Mouse (Mus musculus) neural tube, embryonic 15.5 days (tissue): ENCODE measurements around the gene Snx20. TPM values are rescaled to one million over a fixed set of nuclear protein-coding genes. Genes with fewer than 3 reads are reported as not detected.

ENCODE experiments used
- ATAC-seq: fragments of 200-750 bp; cut with Nextera tagmentation; 2 replicates; pipeline ENCODE4 v1.8.0; 2017; ENCODE audit warnings: mild to moderate bottlenecking, moderate TSS enrichment, moderate library complexity; ENCODE audit not compliant: low FRiP score
- H3K27ac ChIP-seq: fragments of 300-500 bp; sonication (generic); replicated peaks from 2 replicates; pipeline ENCODE4 v1.5.1; 2015; ENCODE audit warnings: mild to moderate bottlenecking, inconsistent platforms
- H3K27me3 ChIP-seq: fragments of 300-500 bp; sonication (generic); replicated peaks from 2 replicates; pipeline ENCODE4 v1.6.1; 2015; ENCODE audit warnings: inconsistent platforms
- H3K36me3 ChIP-seq: fragments of 300-500 bp; sonication (generic); 2 replicates; pipeline ENCODE4 v1.6.1; 2015; ENCODE audit warnings: inconsistent platforms
- H3K4me1 ChIP-seq: fragments of 300-500 bp; sonication (generic); 2 replicates; pipeline ENCODE4 v1.6.1; 2015; ENCODE audit warnings: inconsistent platforms
- H3K4me2 ChIP-seq: fragments of 300-500 bp; sonication (generic); 2 replicates; pipeline ENCODE4 v1.6.1; 2015; ENCODE audit warnings: inconsistent platforms, mild to moderate bottlenecking, moderate library complexity
- H3K4me3 ChIP-seq: fragments of 300-500 bp; sonication (generic); replicated peaks from 2 replicates; pipeline ENCODE4 v1.5.1; 2015; ENCODE audit warnings: mild to moderate bottlenecking, inconsistent platforms
- H3K9ac ChIP-seq: fragments of 300-500 bp; sonication (generic); replicated peaks from 2 replicates; pipeline ENCODE4 v1.6.1; 2015; ENCODE audit warnings: mild to moderate bottlenecking, inconsistent platforms
- H3K9me3 ChIP-seq: fragments of 300-500 bp; sonication (generic); replicated peaks from 2 replicates; pipeline ENCODE4 v1.6.1; 2016; ENCODE audit warnings: inconsistent platforms
- WGBS: fragments of 180-500 bp; shearing (Covaris S2); methylation state at CpG from one replicate; pipeline ENCODE4 v1.1.7; 2015; ENCODE audit warnings: mixed read lengths; 5-methylcytosine and 5-hydroxymethylcytosine counted together
- polyA plus RNA-seq: library from polyadenylated mRNA; unstranded; fragments of >200 nt; fragmentation: Nextera tagmentation; extraction: Ambion mirVana; gene quantifications from 2 replicates; pipeline ENCODE4 v1.2.1, GENCODE M21; 2015

The Snx20 gene
- polyA plus RNA-seq, 1 experiment from 2014 or later = 1.2 TPM

GRCm38 (mm10) chr8:88637092-88638000 is 1.4 kb upstream of the Snx20 start:
- no peak for ATAC-seq

GRCm38 (mm10) chr8:88633343-88633765 is 2.6 kb downstream of the Snx20 start:
- 87% methylated on average over 7 of the region's 7 CpGs for WGBS
- Histone ChIP-seq H3K4me3 (no peak overlapping the region), H3K4me1 (peaks cover 5% of the 10 kb centered on the region), H3K27ac (no peak overlapping the region), H3K27me3 (0 out of 2 replicates have a peak, but pooled peaks cover 3% of the 10 kb centered on the region), H3K9me3 (no peaks in the 10 kb centered on the region), H3K9ac (no peak overlapping the region), H3K4me2 (no peak overlapping the region), H3K36me3 (no peaks in the 10 kb centered on the region)
- ATAC-seq = no peak

More at GRCm38 (mm10) chr8:88637092-88638000, 1.4 kb upstream of the Snx20 start:
- 72% methylated on average over 9 of the region's 9 CpGs for WGBS
- no peaks in the 10 kb centered on the region for H3K36me3 ChIP-seq
- 0 out of 2 replicates have a peak, but pooled peaks cover 3% of the 10 kb centered on the region for H3K27me3 ChIP-seq
- no peak overlapping the region for H3K9ac ChIP-seq
- no peak overlapping the region for H3K27ac ChIP-seq
- no peaks in the 10 kb centered on the region; the same call in 1 of the 2 replicates for H3K9me3 ChIP-seq
- no peak overlapping the region for H3K4me2 ChIP-seq
- no peaks in the 10 kb centered on the region for H3K4me1 ChIP-seq
- no peak overlapping the region for H3K4me3 ChIP-seq

GRCm38 (mm10) chr8:88631081-88631480 is 4.8 kb downstream of the Snx20 start:
- Histone ChIP-seq H3K9me3 (no peaks in the 10 kb centered on the region), H3K9ac (no peak overlapping the region), H3K4me1 (peaks cover 13% of the 10 kb centered on the region), H3K4me3 (no peak overlapping the region), H3K4me2 (no peak overlapping the region), H3K27me3 (peaks cover 10% of the 10 kb centered on the region), H3K27ac (no peak overlapping the region), H3K36me3 (no peaks in the 10 kb centered on the region)
- no peak for ATAC-seq

- H3K4me2 ChIP-seq = no peak overlapping the region
- H3K27ac ChIP-seq = no peak overlapping the region
- peaks cover 13% of the 10 kb centered on the region for H3K4me1 ChIP-seq
- ATAC-seq = no peak
- 76% methylated on average over 4 of the region's 4 CpGs for WGBS
- no peaks in the 10 kb centered on the region for H3K36me3 ChIP-seq
- no peaks in the 10 kb centered on the region for H3K9me3 ChIP-seq
- H3K27me3 ChIP-seq = peaks cover 14% of the 10 kb centered on the region
- H3K9ac ChIP-seq = no peak overlapping the region
- H3K4me3 ChIP-seq = no peak overlapping the region
Observed at GRCm38 (mm10) chr8:88630225-88630624, 5.7 kb downstream of the Snx20 start.

- 62% methylated on average over 14 of the region's 14 CpGs for WGBS
- H3K27me3 ChIP-seq = peaks cover 14% of the 10 kb centered on the region
- peak overlapping the region; percentile 56 for H3K4me3 ChIP-seq
- H3K4me2 ChIP-seq = peak overlapping the region; percentile 94
- H3K36me3 ChIP-seq = no peaks in the 10 kb centered on the region
- peak overlapping the region; percentile 89 for H3K27ac ChIP-seq
- no peaks in the 10 kb centered on the region for H3K9me3 ChIP-seq
- peak overlapping the region; percentile 68 for H3K9ac ChIP-seq
- H3K4me1 ChIP-seq = peaks cover 13% of the 10 kb centered on the region
- ATAC-seq = 0 out of 2 replicates have a peak, but pooled peaks have one; percentile 6
Observed at GRCm38 (mm10) chr8:88628001-88628774, 7.7 kb downstream of the Snx20 start.

GRCm38 (mm10) chr8:88627265-88627991 is 8.5 kb downstream of the Snx20 start:
- H3K4me1 ChIP-seq = peaks cover 13% of the 10 kb centered on the region
- peak overlapping the region; percentile 68 for H3K9ac ChIP-seq
- peak overlapping the region; percentile 94 for H3K4me2 ChIP-seq
- H3K4me3 ChIP-seq = peak overlapping the region; percentile 56
- H3K27ac ChIP-seq = peak overlapping the region; percentile 89
- WGBS = under 1% methylated on average over 104 of the region's 105 CpGs
- H3K36me3 ChIP-seq = no peaks in the 10 kb centered on the region
- ATAC-seq = peak; percentile 90
- H3K27me3 ChIP-seq = peaks cover 14% of the 10 kb centered on the region
- no peaks in the 10 kb centered on the region for H3K9me3 ChIP-seq

GRCm38 (mm10) chr8:88626940-88627264 is 9.0 kb downstream of the Snx20 start:
- Histone ChIP-seq H3K27me3 (peaks cover 16% of the 10 kb centered on the region), H3K4me3 (peak overlapping the region; percentile 56), H3K36me3 (no peaks in the 10 kb centered on the region), H3K4me2 (peak overlapping the region; percentile 94), H3K9ac (peak overlapping the region; percentile 68), H3K9me3 (no peaks in the 10 kb centered on the region), H3K27ac (peak overlapping the region; percentile 89), H3K4me1 (peaks cover 13% of the 10 kb centered on the region)
- ATAC-seq = no peak
- WGBS = 14% methylated on average over 19 of the region's 19 CpGs

- no peaks in the 10 kb centered on the region for H3K36me3 ChIP-seq
- peaks cover 13% of the 10 kb centered on the region for H3K4me1 ChIP-seq
- WGBS = 70% methylated on average over 3 of the region's 3 CpGs
- H3K27ac ChIP-seq = no peak overlapping the region
- peaks cover 17% of the 10 kb centered on the region for H3K27me3 ChIP-seq
- no peak overlapping the region for H3K4me3 ChIP-seq
- H3K9ac ChIP-seq = no peak overlapping the region
- H3K9me3 ChIP-seq = no peaks in the 10 kb centered on the region
- ATAC-seq = no peak
- no peak overlapping the region for H3K4me2 ChIP-seq
Observed at GRCm38 (mm10) chr8:88626433-88626832, 9.5 kb downstream of the Snx20 start.

- WGBS = 81% methylated on average over 3 of the region's 3 CpGs
- H3K4me2 ChIP-seq = no peak overlapping the region
- no peak for ATAC-seq
- no peaks in the 10 kb centered on the region for H3K36me3 ChIP-seq
- no peak overlapping the region for H3K27ac ChIP-seq
- H3K4me1 ChIP-seq = peaks cover 17% of the 10 kb centered on the region
- peaks cover 17% of the 10 kb centered on the region for H3K27me3 ChIP-seq
- H3K9ac ChIP-seq = no peak overlapping the region
- no peaks in the 10 kb centered on the region for H3K9me3 ChIP-seq
- no peak overlapping the region for H3K4me3 ChIP-seq
Observed at GRCm38 (mm10) chr8:88624276-88624675, 11.7 kb downstream of the Snx20 start.

GRCm38 (mm10) chr8:88623351-88623750 is 12.6 kb downstream of the Snx20 start:
- no peak overlapping the region for H3K4me2 ChIP-seq
- H3K27me3 ChIP-seq = peaks cover 17% of the 10 kb centered on the region
- no peaks in the 10 kb centered on the region for H3K9me3 ChIP-seq
- no peak for ATAC-seq
- peaks cover 12% of the 10 kb centered on the region for H3K4me1 ChIP-seq
- H3K4me3 ChIP-seq = no peak overlapping the region
- WGBS = 67% methylated on average over 3 of the region's 3 CpGs
- H3K9ac ChIP-seq = no peak overlapping the region
- H3K27ac ChIP-seq = no peak overlapping the region
- no peaks in the 10 kb centered on the region for H3K36me3 ChIP-seq

GRCm38 (mm10) chr8:88621408-88621807 is 14.5 kb downstream of the Snx20 start:
- Histone ChIP-seq H3K4me2 (no peak overlapping the region), H3K9me3 (no peaks in the 10 kb centered on the region), H3K9ac (no peak overlapping the region), H3K27ac (no peak overlapping the region), H3K36me3 (no peaks in the 10 kb centered on the region), H3K4me3 (no peak overlapping the region), H3K4me1 (peaks cover 4% of the 10 kb centered on the region), H3K27me3 (peaks cover 14% of the 10 kb centered on the region)
- 1% methylated on average over 8 of the region's 8 CpGs for WGBS
- ATAC-seq = peak; percentile 58; the same call in 1 of the 2 replicates
